Mouse (Mus musculus) right cerebral cortex, adult 18-20 months (tissue): ENCODE measurements around the gene F12.

Source experiments
- DNase-seq: peaks from one replicate; pipeline ENCODE4 v3.0.0; 2022; ENCODE audit warnings: mixed read lengths

Gene F12

GRCm38 (mm10) chr13:55412643-55413307 lies 13.8 kb downstream of the F12 start:
- no peak for DNase-seq

- DNase-seq: no peak
Observed at GRCm38 (mm10) chr13:55411826-55412225, 14.8 kb downstream of the F12 start.

- no peak for DNase-seq
Observed at GRCm38 (mm10) chr13:55408546-55409120, 18.0 kb downstream of the F12 start.

GRCm38 (mm10) chr13:55407341-55407740 lies 19.3 kb downstream of the F12 start:
- DNase-seq: no peak

DNA sequence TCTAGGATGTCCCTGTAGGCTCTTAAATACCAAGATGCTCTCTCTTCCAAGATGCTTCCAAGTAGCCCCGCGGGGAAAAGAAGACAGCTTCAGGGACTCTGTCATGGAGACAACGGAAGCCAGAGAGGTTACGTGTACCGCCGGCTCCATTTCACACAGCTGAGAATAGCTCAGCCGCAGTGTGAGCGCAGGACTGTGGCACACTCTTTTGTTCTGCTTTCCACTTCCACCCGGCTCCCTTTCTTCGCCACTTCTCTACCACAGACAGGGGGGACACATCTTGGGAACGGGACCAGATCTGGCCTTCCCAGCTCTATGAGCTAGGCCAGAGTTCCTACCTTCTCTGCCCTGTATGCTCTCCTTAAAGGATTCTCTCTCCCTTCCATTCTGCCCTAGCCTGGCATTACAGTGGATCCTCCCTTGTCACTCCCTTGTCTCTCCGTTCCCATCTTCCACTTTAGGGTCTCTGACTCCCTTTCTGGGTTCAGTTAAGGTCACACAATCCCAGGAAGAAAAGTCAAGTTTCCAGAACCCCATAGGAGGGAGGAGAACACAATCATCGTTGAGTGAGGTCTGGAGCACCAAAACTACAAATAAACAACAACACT lies 20.7 kb downstream of the F12 start:
- DNase-seq: no peak

DNA sequence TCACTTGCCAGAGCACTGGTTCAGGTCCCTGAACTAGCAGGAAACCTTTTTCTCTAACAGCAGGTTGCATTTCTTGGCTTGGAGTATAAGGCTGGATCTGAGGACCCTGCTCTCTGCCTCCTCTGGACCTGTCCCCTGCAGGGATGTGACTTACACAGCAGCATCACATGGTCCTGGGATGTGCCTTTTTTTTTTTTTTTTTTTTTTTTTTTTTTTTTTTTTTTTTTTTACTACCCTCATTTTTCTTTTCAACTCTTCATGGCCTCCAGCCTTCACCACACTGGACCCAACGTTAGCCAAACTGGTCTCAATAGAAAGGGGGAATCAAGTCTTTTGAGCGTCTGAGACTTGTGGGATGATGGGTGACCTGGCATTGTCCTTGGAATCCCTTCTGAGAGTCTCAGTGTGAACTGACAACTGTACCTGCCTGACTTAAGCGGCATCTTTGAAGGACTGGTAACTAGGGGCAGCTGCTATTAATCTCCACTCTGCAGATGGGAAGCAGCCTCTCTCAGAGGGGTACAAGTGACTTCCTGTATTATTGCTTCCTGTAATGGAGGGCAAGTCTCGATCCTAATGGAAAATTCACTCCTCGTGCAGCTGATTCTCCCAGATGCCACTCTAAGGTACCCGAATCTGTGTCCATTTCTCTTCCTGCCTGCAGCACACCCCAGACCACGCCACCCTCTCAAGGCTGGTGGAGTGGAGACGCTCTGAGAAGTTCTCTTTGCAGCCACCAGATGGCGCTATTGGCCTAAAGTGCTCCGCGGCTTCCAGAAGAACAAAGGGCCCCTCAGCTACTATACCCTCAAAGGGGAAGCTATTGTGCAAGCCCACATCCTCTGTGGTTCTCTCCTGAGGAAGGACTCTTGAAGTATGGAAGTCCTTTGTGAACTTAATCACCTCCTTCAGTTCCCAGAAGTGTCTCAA lies 21.5 kb downstream of the F12 start:
- DNase-seq: peak; percentile 77

DNA sequence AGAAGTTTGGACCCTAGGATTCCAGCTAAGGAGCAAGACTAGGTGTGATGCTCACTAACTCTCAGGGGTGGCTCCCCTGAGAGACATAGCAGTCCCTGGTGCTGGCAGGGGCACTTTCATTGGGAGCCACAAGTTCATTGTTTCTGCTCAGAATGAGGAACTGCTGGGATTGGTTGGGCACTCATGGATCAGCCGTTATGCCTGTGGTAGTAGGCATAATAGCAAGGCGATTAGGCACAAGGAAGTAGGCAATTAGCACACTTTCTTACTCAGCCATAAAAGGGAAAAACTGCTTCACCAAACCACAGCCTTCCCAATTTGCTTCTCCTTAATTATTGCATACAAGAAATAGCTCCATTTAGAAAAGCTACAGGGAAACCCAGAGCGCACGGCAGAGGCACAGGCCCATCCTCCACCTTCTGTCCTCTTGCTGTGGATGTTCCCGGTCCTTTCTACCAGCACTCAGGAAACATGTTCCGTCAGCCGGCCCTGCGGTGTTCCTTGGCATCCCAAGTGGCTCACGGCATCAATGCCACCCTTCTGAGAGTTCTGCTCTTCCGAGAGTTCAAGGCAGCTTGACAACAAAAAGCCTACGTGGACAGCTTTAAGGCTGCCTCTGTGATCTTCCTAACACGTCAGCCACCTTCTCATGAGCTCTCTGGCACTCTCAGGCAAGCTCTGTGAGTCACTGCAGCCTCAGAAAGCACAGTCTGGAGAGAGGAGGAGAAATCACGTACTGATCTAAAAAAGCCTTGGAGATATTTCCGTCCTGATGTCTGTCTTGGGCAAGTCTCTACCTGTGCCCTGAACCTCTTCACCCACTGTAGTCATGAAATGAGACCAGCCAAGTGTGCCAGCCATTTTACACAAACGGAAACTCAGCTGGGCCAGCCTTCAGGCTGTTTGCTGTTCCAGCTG lies 22.4 kb downstream of the F12 start:
- peak; percentile 84 for DNase-seq

GRCm38 (mm10) chr13:55403266-55403665 lies 23.3 kb downstream of the F12 start:
- DNase-seq: no peak

GRCm38 (mm10) chr13:55400039-55400346 lies 26.6 kb downstream of the F12 start:
- DNase-seq: no peak

- DNase-seq: no peak
Observed at GRCm38 (mm10) chr13:55399300-55400038, 27.1 kb downstream of the F12 start.

GRCm38 (mm10) chr13:55398088-55398487 lies 28.5 kb downstream of the F12 start, which contains the start of gene Slc34a1:
Gene Slc34a1 (plus strand): TSS chr13:55398187.
- DNase-seq: no peak

GRCm38 (mm10) chr13:55392933-55393332 lies 33.7 kb downstream of the F12 start:
- no peak for DNase-seq

- DNase-seq: no peak
Observed at GRCm38 (mm10) chr13:55391626-55392029, 35.0 kb downstream of the F12 start.

DNA sequence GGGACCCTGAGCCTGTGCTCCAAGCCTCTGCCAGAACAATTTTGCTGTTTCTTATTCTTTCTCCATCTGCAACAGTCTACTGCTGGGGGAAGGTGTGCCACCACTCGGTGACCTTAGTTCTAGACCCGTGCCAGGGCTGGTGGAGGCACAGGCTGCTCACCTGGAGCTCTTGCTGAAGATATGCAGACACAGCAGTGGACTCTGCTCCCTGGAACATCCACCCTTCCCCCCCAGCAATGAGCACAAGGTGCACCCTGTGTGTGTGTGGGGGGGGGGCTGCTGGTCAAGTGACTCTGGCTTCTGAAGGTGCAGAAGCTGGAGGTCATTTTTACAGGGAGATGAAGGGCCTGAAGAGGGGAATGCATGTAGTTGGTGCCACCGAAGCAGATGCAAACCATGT lies 35.9 kb downstream of the F12 start:
- DNase-seq: no peak

DNA sequence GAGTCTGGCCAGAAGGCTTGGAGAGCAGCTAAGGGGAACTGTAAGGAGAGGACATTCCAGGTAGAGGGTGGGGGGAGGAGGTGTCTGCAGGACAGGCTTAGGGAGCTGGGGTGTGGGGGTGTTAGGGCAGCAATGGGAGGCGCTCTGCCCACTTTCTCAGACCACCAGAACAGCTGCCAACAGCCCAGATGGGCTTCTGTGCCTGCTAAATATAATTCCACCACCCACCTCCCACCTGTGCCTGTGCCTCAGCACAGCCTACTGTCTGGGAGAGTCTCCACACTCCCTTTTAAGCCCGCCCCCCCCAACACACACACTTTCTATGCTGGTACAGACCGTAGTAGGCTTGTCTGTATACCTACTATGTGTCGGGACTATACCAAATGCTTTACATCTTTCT lies 44.8 kb downstream of the F12 start:
- DNase-seq: peak; percentile 88

- no peak for DNase-seq
Observed at GRCm38 (mm10) chr13:55378907-55379580, 47.5 kb downstream of the F12 start.

DNA sequence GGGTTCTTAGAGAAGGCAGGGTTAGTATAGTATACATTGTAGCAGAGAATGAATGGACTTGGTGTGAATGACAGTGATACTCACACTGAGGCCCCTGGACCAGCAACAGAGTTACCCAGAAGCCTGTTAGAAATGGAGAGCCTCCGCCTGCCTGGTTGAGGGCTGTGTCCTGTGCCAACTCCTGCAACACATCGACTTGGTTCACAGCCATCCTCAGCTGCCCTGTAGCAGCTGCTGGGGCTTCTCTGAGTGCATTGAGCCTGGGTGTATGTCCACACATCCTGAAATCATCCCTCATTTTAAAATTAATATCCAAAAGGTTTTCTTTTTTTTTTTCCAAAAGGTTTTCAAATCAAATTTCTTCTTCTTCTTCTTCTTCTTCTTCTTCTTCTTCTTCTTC lies 50.7 kb downstream of the F12 start:
- DNase-seq: no peak

- no peak for DNase-seq
Observed at GRCm38 (mm10) chr13:55374206-55374924, 52.2 kb downstream of the F12 start.

GRCm38 (mm10) chr13:55371740-55372139 lies 54.9 kb downstream of the F12 start:
- no peak for DNase-seq

DNA sequence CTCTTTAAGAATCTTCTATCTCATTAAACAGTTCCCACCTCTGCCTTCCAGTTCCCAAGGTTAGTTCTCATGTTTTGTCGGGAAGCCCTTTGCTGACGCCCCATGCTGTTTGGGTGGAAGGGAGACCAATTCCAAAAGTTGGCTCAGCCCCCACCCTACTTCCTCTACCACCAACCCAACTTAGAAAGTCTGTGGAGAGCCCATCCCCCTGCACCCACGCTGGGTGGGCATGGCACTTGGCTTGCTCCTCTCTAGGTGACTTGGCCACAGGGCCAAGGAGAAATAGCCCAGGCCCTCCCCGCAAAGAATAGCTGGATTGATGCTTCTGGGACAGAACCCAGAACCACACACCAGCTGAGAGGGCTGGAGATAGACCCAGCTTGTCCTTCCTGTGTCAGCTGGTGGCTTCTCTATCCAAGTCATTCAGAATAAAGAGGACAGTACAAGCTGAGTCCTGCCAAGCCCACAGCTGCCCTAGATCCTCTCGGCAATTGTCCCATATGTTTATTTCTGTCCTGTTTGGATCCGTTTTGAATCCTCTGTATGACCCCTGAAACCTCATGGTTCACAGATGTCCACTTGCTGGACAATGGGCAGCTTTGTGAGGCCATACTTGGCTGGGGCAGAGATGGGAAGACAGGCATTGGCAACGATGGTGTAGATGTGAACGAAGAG lies 55.4 kb downstream of the F12 start:
- DNase-seq: peak; percentile 54
